Mouse (Mus musculus): ENCODE data around the gene Synj1.

The Synj1 gene

DNA sequence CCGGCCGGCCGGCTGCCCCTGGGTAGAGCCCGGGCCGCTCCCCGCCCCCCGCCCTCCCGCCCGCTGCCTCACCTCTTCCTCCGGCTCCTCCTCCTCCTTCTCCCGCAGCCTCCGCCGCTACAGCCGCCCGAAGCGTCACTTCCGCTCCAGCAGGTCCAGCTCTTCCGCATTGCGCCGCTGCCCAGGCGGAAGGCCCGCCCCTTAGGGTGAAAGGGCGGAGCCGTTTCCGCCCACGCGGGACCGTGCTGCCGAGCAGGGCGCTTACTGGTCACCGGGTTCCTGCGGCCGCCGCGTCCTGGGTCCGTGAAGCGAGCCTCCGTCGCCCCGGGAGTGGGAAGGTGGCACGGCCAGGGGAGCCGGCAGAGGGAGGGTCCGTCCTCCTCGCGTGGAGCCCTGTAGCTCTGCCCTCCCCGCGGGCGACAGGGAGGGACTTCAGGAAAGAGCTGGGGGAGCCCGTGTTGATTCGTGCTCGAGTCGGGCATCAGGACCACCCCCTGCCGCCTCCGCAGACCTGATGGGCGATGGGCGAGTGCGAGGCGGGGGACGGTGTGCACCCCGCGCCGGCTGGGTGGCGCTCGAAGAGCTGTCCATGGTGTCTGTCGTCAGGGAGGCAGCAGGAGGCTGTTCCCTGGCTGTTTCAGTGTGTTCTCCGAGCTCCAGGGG is at the start of gene Synj1:
TSS of gene Synj1 (minus strand) at position 288 of the 663 bp plus-strand sequence.
- in situ Hi-C loops (cut with MboI), result no loop called here

DNA sequence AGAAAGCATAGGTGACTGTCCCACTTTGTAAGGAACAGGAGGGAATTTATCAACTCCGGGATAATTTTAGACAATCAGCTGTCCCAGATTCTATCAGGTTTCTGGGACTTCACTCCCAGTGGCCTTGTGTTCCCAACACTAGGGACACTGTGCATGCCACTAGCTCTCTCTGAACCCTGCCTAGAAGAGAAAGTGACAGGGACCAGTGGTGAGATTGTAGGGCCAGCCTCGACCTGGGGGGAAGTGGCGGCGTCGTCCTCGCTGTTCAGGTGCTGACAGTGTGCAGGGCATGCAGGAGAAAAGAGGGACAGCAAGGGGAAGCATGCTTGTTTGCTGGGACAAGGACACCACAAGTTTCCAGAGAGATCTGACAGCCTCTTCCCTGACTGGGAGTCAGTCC is 46.6 kb upstream of the Synj1 start:
- in situ Hi-C loops (cut with MboI), result no loop called here

DNA sequence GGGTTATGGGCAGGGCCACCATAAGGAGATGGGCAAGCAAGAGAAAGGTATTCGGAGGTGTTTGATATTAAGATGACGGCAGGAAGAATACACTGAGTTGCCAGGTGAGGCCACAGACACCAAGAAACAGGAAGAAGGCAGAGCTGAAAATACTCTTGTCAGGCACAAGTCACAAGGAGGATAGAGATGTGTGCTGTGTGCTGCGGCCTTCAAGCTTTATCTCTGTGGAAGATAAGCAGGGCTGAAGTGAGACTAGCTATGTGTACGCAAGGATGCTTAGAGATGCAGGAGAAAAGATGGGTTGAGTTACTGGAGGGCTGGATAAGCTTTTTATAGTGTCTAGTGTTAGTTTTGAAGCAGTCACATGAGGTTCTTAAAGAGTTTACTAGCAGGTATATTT is 46.2 kb upstream of the Synj1 start:
- in situ Hi-C loops (cut with MboI), result no loop called here

DNA sequence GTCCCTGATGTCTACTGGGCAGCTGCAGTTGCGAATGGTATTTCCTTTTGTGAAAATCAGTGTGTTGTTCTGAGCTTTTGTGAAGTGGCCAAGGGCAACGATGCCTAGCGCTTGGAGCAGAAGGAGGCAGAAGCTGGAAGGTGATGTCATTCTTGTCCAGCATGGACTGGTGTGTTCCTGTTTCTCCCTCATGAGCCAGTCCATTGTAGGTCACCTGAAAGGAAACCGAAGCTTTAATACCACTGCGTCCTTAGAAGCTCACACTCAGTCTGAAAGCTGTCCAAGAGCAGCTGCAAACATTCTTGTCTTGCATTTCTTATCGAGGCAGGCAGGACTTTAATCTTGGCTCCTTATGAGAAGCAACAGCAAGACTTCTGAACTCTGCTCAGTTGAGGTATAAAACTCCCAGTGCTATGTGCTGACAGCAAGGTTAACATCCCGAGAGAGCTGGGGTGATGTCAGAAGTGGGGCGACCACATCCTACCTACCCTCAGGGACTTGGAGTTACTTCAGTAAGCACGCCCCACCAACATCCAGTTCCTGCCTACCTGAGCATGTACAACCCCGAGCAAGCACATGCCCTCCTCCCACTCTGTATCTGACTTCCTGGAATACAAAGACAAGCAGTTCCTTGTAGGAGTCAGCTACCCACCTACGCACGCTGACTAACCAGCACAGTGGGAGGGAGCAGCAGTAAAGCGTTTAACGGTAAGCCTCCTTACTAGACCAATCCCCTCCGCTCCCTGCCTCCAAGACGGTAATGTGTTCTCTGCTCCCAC is 45.1 kb upstream of the Synj1 start:
- in situ Hi-C loops (cut with MboI), result no loop called here

DNA sequence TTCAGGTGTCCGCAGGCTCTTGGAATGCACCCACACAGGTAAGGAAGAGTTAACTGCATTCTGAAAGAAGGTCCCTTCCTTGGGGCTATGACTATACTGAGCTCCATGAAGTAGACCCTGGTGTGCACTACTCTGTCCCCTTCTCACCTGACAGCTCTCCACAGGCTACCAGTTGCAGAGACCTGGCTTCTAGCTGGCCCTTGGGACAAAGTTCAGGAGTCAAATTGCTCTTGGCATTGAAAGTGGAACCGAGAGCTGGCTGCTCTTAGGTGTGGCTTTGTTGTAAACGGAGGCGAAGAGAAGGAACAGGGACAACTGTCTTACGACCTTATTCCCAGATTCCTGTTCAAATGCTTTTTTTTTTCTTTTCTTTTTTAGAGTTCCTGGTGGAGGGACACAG is 44.0 kb upstream of the Synj1 start:
- in situ Hi-C loops (cut with MboI), result no loop called here

DNA sequence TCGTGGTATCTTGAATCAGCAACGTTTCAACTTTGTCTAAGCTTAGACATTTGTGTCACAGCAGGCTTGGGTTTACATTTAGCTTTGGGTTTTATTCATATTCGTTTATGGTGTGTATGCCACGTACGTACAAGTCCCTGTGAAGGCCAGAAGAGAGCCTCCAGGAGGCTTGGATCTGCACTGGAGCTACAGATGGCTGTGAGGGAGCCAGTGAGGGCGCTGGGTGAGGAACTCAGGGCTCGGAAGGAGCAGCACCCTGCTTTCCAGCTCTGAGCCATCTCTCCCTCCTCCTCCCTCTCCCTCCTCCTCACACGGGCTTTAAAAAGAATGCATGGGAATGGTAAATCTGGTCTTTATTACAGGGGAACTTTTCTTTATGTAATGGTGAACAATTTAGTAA is 42.5 kb upstream of the Synj1 start:
- in situ Hi-C loops (cut with MboI), result no loop called here

DNA sequence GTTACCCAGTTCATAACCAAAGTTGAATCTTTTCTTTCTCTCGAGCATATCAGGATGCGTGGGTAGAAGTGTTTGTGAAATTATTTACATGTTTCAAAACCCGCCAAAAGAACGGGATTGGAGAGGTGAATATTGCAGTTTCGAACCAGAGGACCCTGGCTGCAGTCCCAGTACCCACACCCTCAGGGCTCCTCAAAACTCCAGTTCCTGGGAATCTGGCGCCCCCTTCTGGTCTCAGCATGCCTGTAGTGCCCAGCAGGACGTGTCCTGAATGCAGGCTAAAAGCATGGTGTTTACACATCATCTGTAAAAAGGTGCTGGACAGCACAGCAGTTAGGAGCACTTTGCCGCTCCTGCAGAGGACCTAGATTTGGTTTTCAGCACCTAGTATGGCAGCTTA is 34.4 kb upstream of the Synj1 start:
- in situ Hi-C loops (cut with MboI), result no loop called here

DNA sequence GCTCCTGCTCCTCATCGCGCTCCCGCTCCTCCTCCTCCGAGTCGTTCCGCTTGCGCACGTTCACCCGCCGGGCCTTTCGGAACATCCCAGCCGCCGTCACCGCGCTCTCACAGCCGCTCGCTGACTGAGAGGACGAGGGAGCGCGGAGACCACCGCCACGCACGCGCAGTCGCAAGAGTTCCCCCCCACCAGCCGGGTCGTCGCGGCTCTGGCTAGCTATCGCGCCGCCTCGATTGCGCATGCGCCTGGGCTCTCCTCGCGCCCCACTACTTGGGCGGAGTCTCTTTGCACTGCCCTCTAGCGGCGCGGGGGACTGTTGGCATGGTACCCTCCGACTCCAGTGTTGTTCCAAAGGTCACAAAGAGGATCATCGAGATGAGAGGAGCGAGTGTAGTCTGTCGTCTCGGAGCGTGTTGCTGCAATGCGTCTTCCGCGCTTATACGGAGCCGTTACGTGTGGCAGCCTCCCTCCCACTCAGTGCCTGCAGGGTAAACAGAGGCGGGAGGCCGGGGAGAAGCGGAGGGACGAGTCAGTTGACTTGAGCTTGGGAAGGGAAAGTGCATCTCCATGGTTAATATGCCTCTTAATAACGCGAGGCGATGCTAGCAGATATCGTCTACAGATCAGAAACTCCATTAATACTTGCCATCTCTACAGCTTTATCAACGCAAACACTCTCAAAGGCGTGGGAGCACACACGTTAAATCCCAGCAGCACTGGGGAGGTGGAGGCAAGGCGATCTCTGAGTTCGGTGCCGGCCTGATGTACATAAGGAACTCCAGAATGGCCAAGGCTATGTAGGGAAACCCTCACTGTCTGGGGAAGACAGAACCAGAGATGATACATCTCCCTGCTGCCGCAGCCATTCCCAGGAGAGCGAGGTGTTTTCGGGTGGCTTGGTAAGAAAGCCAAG is 33.4 kb upstream of the Synj1 start, which contains the start of gene Paxbp1:
TSS of gene Paxbp1 (minus strand) at position 274 of the 913 bp plus-strand sequence.
- in situ Hi-C loops (cut with MboI), result no loop called here

DNA sequence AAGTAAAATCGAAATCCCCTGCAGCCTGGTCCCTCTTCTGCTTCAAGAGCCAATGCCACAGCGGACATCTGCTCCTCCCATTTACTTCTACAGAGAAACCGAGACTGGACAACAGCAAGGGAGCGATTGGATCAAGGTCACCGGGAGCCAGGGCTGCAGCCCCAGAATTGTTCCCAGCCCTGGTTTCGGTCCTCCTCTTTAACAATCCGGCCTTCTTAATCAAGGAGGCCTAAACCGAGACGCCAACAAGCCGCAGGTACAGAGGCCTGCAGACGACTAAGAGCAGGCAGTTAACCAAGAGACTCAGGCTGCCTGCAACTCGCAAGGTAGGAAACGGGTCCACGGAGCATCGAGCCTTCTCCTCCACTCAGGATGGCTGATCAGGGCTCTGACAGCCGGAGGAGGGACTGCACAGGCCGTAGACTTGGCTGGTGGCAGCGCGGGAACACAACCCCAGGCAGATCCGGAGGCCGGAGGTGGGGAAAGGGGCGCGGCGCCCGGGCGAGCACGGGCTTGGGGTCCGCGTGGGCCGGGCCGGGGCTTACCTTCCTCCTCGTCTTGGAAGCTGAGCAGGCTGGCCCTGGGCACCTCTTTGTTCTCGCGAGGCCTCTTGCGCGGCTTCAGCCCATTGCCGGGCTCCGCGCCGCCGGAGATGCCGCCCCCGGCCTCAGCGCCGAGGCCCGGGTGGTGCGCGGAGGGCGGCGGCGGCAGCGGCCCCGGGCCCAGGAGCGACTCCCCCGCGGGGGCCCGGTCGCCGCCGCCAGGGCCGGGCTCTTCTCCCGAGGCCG is 32.5 kb upstream of the Synj1 start:
- in situ Hi-C loops (cut with MboI), result no loop called here

DNA sequence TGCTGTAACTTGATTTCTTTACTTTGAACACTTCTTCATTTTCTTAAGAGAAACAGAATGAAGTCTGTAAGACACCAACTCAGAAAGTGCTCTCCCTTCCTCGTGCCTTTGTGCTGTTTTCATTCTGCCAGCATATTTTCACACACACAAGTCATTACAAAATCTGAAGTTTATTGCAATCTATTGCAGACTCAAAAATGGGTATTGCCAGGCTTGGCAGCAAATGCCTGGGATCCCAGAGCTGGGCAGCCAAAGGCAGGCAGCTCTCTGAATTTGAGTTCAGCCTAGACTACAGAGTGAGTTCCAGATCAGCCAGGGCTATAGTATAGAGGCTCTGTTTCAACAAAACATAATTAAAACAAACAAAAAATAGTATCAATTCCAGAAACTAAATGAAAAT is 31.5 kb upstream of the Synj1 start:
- in situ Hi-C loops (cut with MboI), result no loop called here

DNA sequence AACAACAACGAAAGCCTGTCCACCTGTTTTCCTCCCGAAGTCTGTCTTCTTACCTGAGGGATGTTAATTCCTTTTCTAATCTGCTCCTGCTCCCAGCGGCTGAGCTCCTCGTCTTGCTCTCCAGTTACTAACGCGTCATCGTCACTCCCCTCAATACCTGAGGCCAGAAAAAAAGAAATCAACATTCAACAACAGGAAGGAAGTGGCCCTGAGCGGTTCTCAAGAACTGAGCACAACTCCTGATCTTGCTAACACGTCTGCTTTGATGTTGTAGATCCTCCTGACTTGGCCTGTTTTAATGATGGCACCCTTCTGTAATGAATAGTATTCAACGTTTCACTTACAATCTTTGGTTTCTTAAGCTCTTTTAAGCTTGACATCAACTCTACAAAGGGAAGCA is 24.8 kb upstream of the Synj1 start:
- in situ Hi-C loops (cut with MboI), result no loop called here

DNA sequence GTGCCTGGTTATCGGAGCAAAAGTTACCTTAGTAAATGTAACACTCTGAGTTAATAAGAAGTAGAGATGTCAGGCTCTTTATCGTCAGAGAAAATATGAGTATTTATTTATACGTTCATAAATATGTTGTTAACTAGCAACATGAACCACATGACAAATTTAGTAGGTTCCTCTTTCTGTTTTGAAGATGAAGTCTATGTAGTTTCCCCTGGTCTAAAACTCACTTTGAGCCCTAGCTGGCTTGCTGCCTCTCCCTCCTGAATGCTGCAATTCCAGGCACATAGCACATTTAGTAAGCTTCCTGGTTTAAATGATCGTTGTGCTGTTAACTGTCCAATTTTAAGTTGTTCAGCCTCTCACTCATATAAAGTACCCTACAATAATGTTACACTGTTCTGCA is 19.6 kb upstream of the Synj1 start:
- in situ Hi-C loops (cut with MboI), result no loop called here

DNA sequence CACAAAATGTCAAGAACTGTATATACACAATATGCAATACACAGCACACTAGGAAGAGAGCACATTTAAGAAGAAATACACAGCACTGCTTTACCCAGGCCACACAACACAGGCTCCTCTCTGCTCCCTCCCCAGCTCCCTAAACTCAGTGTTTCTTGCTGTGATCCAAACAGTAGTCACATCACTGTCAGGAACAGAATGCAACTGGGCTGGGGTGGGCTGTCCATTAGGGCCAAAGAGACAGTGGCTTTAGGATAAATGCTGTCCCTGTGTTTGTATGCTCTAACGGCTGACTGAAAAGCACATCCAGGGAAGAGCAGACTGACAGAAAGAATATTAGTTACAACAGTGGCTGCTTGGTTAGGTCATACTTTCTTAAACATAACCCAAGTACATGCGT is 18.8 kb upstream of the Synj1 start:
- in situ Hi-C loops (cut with MboI), result no loop called here

DNA sequence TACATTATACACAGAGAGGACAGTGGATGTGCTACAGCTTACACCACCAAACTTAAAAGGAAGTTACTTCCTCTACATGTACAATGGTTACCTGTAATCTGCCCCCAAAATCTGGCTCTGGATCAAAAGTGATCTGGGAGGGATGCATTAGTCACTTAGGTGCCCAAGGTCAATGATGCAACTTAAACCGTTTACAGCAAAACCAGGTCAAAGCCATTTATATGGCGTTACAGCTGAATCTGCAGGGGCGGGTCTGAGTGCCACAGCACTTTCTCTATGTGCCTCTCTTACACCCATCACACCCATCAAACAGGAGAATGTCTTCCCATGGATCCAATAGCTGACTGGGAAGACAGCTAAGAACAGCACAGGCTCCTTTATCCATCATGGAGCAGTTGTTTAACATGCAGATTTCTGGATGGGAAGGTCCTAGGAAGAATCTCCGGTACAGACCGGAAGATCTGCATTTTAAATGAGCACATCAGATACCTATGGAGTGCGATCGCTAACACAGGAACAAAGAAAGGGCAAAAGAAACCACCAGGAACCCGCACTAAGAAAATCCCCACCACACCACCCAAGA is 18.1 kb upstream of the Synj1 start:
- in situ Hi-C loops (cut with MboI), result no loop called here

DNA sequence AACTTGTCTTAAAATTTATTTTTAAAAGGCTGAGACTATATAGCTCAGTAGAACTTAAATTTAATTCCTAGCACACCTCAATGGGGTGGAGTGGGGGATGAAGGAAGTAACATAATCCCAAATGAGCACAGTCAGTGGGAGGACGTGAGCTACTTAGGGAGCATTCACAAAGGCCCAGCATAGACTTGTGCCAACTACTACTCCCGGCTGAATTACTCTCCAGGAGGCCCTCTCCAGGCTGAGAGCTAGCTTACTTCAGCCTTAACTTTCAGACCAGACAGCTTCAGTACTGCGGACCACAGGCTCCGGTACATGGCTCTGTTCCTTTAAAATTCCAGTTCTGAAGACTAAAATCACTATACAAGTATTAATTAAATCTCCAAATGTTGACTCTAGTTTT is 15.2 kb upstream of the Synj1 start:
- in situ Hi-C loops (cut with MboI), result no loop called here

DNA sequence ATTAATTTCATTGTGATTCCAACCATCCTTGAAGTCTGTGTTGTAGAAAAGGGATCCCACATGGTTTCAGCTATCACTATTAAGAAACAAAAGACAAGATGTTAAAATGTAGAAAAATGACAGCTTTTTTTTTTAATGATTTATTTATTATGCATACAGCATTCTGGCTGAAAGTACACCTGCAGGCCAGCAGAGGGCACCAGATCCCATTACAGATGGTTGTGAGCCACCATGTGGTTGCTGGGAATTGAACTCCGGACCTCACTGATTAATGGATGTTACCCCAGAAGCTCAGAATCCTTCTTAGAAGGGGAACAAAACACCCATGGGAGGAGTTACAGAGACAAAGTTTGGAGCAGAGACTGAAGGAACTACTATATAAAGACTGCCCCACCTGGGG is 12.3 kb upstream of the Synj1 start:
- in situ Hi-C loops (cut with MboI), result no loop called here

DNA sequence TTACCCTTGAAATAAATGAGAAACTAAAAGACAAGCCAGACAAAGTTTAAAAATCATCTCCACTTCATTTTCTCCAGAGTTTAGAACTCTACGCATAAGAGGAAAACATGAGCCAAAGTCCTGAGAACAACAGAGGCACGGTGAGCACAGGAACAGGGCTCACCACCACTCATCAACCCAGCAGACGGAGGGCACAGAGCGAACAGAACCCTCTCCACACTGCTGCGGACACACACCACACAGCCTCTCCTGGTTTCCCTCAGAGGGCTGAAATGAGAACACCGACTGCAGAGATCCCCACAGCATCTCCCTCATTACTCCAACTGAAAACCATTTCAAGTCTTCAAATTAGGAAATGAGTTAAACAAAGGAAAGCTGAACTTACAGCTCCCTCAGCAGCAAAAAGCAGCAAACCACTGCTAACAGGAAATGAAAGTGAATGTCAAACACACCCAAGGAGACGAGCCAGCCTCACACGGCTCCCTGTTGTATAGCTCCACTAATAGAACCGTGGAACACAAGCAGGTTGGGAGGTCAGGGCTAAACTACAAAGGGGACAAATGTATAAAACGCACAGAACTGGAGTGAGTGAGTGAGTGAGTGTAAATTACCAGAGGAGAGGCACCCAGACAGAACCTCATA is 9.9 kb upstream of the Synj1 start:
- in situ Hi-C loops (cut with MboI), result no loop called here

DNA sequence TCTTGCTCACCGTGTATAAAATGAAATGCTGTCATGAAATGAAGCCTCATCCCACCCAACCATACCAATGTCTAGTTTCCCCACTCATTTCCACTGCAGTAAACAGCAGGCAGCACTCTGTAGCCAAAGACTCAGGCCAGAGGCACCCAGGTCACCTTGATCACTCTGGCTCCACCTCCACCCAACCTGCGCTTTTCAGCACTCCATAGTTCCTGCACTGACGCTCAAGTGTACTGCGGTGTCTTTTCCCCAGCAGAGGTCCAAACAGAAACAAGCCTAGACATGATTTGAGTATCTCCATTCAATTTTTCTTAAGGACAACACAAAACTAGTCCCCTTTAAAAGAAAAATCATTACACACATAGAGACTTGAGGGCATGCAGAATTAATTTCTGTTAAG is 8.4 kb upstream of the Synj1 start:
- in situ Hi-C loops (cut with MboI), result no loop called here

DNA sequence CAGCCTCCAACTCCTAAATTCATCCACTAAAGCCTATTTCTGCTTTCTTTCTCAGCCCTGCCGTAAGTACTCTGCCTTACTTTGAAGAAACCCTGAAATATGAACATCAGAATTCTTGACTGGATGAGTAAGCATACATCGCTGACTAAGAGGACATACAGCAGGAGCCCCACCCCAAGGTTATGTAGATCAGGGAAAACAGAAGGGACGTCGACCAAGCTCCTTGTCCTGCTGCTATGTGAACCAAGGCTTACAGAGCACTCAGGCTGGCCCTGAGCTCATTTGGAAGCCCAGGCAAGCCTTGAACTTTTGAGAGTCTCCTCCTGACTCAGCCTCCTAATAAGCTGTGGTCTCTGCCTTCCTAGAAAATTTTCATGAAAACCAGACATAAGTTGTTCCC is 4.7 kb upstream of the Synj1 start:
- in situ Hi-C loops (cut with MboI), result no loop called here

DNA sequence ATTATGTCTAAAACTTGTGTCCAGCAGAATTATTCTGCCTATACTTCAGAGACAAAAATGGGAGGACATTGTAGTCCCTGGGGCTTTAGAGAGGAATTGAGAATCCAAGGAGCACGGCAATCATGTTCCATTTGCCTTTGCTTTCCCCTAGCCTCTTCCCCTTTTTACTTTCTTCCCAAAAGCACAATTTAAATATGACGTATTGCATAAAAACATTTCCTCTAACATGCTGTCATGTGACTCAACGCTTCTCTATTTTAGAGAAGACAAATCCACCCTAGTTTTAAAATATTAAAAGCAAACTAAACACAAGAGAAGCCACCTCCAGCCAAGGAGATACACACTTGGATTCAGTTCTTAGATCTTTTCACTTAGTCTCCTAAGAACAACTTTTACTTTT is 739 bp upstream of the Synj1 start:
- in situ Hi-C loops (cut with MboI), result no loop called here

DNA sequence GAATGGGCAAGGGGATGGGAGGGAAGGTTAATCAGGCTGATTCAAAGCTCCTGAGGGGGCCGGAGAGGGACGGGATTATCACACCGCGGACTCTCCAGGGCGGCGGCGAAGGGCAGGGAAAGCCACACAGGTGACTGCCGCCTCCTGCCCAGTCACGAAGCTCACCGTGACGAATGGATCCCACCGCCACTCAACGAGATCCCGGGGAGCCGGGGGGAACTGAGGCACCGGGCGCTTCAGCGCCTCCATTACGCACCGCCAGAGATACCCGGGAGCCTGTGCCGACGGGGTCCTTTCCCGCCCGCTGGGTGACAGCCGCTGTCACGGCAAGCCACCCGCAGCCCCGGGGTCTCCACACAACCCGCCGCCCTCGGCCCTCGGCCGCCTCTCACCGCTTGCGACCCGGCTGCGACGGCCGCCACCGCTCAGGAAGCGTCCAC is 507 bp downstream of the Synj1 start:
- in situ Hi-C loops (cut with MboI), result no loop called here
